Mouse (Mus musculus): ENCODE measurements around the gene Nfkbie. TPM values are rescaled to one million over a fixed set of nuclear protein-coding genes. Genes with fewer than 3 reads are reported as not detected.

The Nfkbie gene
- 6.7 and 8.3 TPM in 2 replicates for polyA plus RNA-seq (2016; fragmentation: Nextera tagmentation; extraction: Ambion mirVana)

- H3K36me3 ChIP-seq = no peaks in the 10 kb centered on the region
- no peaks in the 10 kb centered on the region for H3K9me3 ChIP-seq
- peak within 1 kb of the TSS; percentile 58 for H3K4me3 ChIP-seq
- H3K4me2 ChIP-seq (replicated peaks) = peak within 1 kb of the TSS; percentile 91
- peaks cover 18% of the 10 kb centered on the region for H3K27me3 ChIP-seq
- ATAC-seq (ENCODE audit: insufficient number of reproducible peaks, insufficient read depth, low FRiP score, low TSS enrichment) = peak; percentile 12; the same call in 1 of the 2 replicates
- peak within 1 kb of the TSS; percentile 72 for H3K9ac ChIP-seq
- H3K27ac ChIP-seq = no peak within 1 kb of the TSS
- under 1% methylated on average over 45 of the region's 45 CpGs for WGBS
- H3K4me1 ChIP-seq = peaks cover 14% of the 10 kb centered on the region
Measured at GRCm38 (mm10) chr17:45555452-45556106, at the start of gene Nfkbie. Nfkbie (plus strand) TSS chr17:45555703.

- whole genome bisulfite sequencing = 73% methylated on average over 6 of the region's 6 CpGs
- no peak for ATAC-seq (ENCODE audit: insufficient number of reproducible peaks, insufficient read depth, low FRiP score, low TSS enrichment)
- Histone ChIP-seq H3K9ac (peak overlapping the region; percentile 64; the same call in 1 of the 2 replicates), H3K4me1 (peaks cover 10% of the 10 kb centered on the region), H3K36me3 (peaks cover 22% of the 10 kb centered on the region), H3K27me3 (no peaks in the 10 kb centered on the region), H3K4me3 (no peak overlapping the region), H3K4me2 (replicated peaks) (no peak overlapping the region), H3K27ac (no peak overlapping the region), H3K9me3 (no peaks in the 10 kb centered on the region)
Measured at GRCm38 (mm10) chr17:45505941-45506465, 49.5 kb upstream of the Nfkbie start.

- H3K9me3 ChIP-seq = no peaks in the 10 kb centered on the region
- WGBS = under 1% methylated on average over 42 of the region's 42 CpGs
- H3K4me2 ChIP-seq (replicated peaks) = peak within 1 kb of the TSS; percentile 43
- H3K9ac ChIP-seq = peak within 1 kb of the TSS; percentile 64
- H3K4me1 ChIP-seq = peaks cover 10% of the 10 kb centered on the region
- H3K36me3 ChIP-seq = peaks cover 28% of the 10 kb centered on the region
- ATAC-seq (ENCODE audit: insufficient number of reproducible peaks, insufficient read depth, low FRiP score, low TSS enrichment) = peak; percentile 82
- peak within 1 kb of the TSS; percentile 76 for H3K27ac ChIP-seq
- no peaks in the 10 kb centered on the region for H3K27me3 ChIP-seq
- H3K4me3 ChIP-seq = peak within 1 kb of the TSS; percentile 64
Measured at GRCm38 (mm10) chr17:45506700-45507189, 48.8 kb upstream of the Nfkbie start, which contains the start of gene Aars2. Aars2 (plus strand) TSS chr17:45506841.

GRCm38 (mm10) chr17:45510871-45511270, 44.6 kb upstream of the Nfkbie start:
- Histone ChIP-seq H3K4me2 (replicated peaks) (no peak overlapping the region), H3K27me3 (no peaks in the 10 kb centered on the region), H3K9ac (no peak overlapping the region), H3K36me3 (peaks cover 31% of the 10 kb centered on the region), H3K27ac (no peak overlapping the region), H3K4me1 (peaks cover 10% of the 10 kb centered on the region), H3K4me3 (no peak overlapping the region), H3K9me3 (no peaks in the 10 kb centered on the region)
- ATAC-seq (ENCODE audit: insufficient number of reproducible peaks, insufficient read depth, low FRiP score, low TSS enrichment) = no peak
- 95% methylated on average over 4 of the region's 4 CpGs for WGBS

GRCm38 (mm10) chr17:45511757-45512156, 43.7 kb upstream of the Nfkbie start:
- Histone ChIP-seq H3K36me3 (peaks cover 32% of the 10 kb centered on the region), H3K27ac (no peak overlapping the region), H3K27me3 (no peaks in the 10 kb centered on the region), H3K9me3 (no peaks in the 10 kb centered on the region), H3K9ac (no peak overlapping the region), H3K4me1 (peaks cover 6% of the 10 kb centered on the region), H3K4me3 (no peak overlapping the region), H3K4me2 (replicated peaks) (no peak overlapping the region)
- WGBS = 91% methylated on average over 4 of the region's 4 CpGs
- no peak for ATAC-seq (ENCODE audit: insufficient number of reproducible peaks, insufficient read depth, low FRiP score, low TSS enrichment)

GRCm38 (mm10) chr17:45515204-45515726, 40.2 kb upstream of the Nfkbie start:
- Histone ChIP-seq H3K9ac (no peak overlapping the region), H3K27ac (no peak overlapping the region), H3K36me3 (peaks cover 50% of the 10 kb centered on the region), H3K4me2 (replicated peaks) (no peak overlapping the region), H3K27me3 (no peaks in the 10 kb centered on the region), H3K9me3 (no peaks in the 10 kb centered on the region), H3K4me1 (no peaks in the 10 kb centered on the region), H3K4me3 (no peak overlapping the region)
- 57% methylated on average over 15 of the region's 15 CpGs for WGBS
- no peak for ATAC-seq (ENCODE audit: insufficient number of reproducible peaks, insufficient read depth, low FRiP score, low TSS enrichment)

- ATAC-seq (ENCODE audit: insufficient number of reproducible peaks, insufficient read depth, low FRiP score, low TSS enrichment) = no peak
- H3K27me3 ChIP-seq = no peaks in the 10 kb centered on the region
- no peaks in the 10 kb centered on the region for H3K9me3 ChIP-seq
- WGBS = 89% methylated on average over 10 of the region's 10 CpGs
- H3K27ac ChIP-seq = no peak overlapping the region
- no peak overlapping the region for H3K4me3 ChIP-seq
- no peak overlapping the region for H3K4me2 ChIP-seq (replicated peaks)
- H3K36me3 ChIP-seq = peaks cover 50% of the 10 kb centered on the region
- no peaks in the 10 kb centered on the region for H3K4me1 ChIP-seq
- no peak overlapping the region for H3K9ac ChIP-seq
Measured at GRCm38 (mm10) chr17:45515806-45516205, 39.7 kb upstream of the Nfkbie start.

- H3K9ac ChIP-seq = no peak overlapping the region
- H3K27me3 ChIP-seq = no peaks in the 10 kb centered on the region
- ATAC-seq (ENCODE audit: insufficient number of reproducible peaks, insufficient read depth, low FRiP score, low TSS enrichment) = no peak
- no peak overlapping the region for H3K27ac ChIP-seq
- H3K4me3 ChIP-seq = no peak overlapping the region
- peaks cover 47% of the 10 kb centered on the region for H3K36me3 ChIP-seq
- no peaks in the 10 kb centered on the region for H3K4me1 ChIP-seq
- no peaks in the 10 kb centered on the region for H3K9me3 ChIP-seq
- no peak overlapping the region for H3K4me2 ChIP-seq (replicated peaks)
- 58% methylated on average over 8 of the region's 8 CpGs for WGBS
Measured at GRCm38 (mm10) chr17:45516488-45516887, 39.0 kb upstream of the Nfkbie start.

GRCm38 (mm10) chr17:45517135-45517534, 38.4 kb upstream of the Nfkbie start:
- Histone ChIP-seq H3K4me3 (no peak overlapping the region), H3K36me3 (peaks cover 46% of the 10 kb centered on the region), H3K9me3 (no peaks in the 10 kb centered on the region), H3K27me3 (no peaks in the 10 kb centered on the region), H3K4me2 (replicated peaks) (no peak overlapping the region), H3K9ac (no peak overlapping the region), H3K4me1 (no peaks in the 10 kb centered on the region), H3K27ac (no peak overlapping the region)
- WGBS = 93% methylated on average over 21 of the region's 21 CpGs
- ATAC-seq (ENCODE audit: insufficient number of reproducible peaks, insufficient read depth, low FRiP score, low TSS enrichment) = no peak

GRCm38 (mm10) chr17:45517549-45518215, 37.8 kb upstream of the Nfkbie start:
- no peak overlapping the region for H3K27ac ChIP-seq
- H3K9ac ChIP-seq = no peak overlapping the region
- no peak for ATAC-seq (ENCODE audit: insufficient number of reproducible peaks, insufficient read depth, low FRiP score, low TSS enrichment)
- no peaks in the 10 kb centered on the region for H3K27me3 ChIP-seq
- no peak overlapping the region for H3K4me3 ChIP-seq
- peaks cover 1% of the 10 kb centered on the region; the same call in 1 of the 2 replicates for H3K4me1 ChIP-seq
- no peak overlapping the region for H3K4me2 ChIP-seq (replicated peaks)
- peaks cover 46% of the 10 kb centered on the region for H3K36me3 ChIP-seq
- H3K9me3 ChIP-seq = no peaks in the 10 kb centered on the region
- WGBS = 90% methylated on average over 28 of the region's 28 CpGs

- no peak overlapping the region for H3K9ac ChIP-seq
- H3K4me2 ChIP-seq (replicated peaks) = no peak overlapping the region
- no peak for ATAC-seq (ENCODE audit: insufficient number of reproducible peaks, insufficient read depth, low FRiP score, low TSS enrichment)
- peaks cover 8% of the 10 kb centered on the region; the same call in 1 of the 2 replicates for H3K4me1 ChIP-seq
- H3K27ac ChIP-seq = no peak overlapping the region
- WGBS = 88% methylated on average over 12 of the region's 12 CpGs
- H3K9me3 ChIP-seq = no peaks in the 10 kb centered on the region
- H3K27me3 ChIP-seq = 0 out of 2 replicates have a peak, but pooled peaks cover 4% of the 10 kb centered on the region
- H3K4me3 ChIP-seq = no peak overlapping the region
- peaks cover 46% of the 10 kb centered on the region for H3K36me3 ChIP-seq
Measured at GRCm38 (mm10) chr17:45518766-45519475, 36.6 kb upstream of the Nfkbie start.

All from embryonic facial prominence, embryonic 12.5 days (tissue).